Mouse (Mus musculus): ENCODE results near the gene Hsd17b7. TPM values are rescaled to one million over a fixed set of nuclear protein-coding genes. Genes with fewer than 3 reads are reported as not detected.
A peak's percentile ranks its signal among the peaks of the same experiment; 100 is the strongest.

Hsd17b7 gene
- polyA plus RNA-seq, 1 experiment from 2014 or later = 11.8 TPM

DNA sequence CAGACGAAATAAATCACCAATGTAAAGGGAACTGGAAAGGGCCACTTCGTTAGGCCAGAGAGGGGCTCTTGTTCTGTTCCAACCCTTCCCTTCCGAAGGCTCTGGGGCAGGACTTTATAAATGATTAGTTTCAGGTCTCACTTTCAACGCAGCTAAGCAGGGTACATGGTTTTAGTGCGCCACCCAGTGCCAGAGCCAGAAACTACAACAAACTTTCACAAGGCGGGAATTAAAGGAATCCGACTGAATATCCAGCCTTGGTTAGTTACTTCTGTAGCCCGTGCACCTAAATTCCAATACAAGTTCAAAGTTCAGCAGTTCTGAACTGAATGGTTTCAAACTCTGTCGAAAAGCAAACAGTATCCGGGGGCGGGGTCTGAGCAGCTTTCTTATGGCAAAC is 49.8 kb downstream of the Hsd17b7 start:
- 7% methylated on average over 11 of the region's 11 CpGs for WGBS
- no peak overlapping the region; the same call in 1 of the 2 replicates for H3K4me2 ChIP-seq (replicated peaks; ENCODE audit: low read depth, low read length)
- no peaks in the 10 kb centered on the region for H3K36me3 ChIP-seq (ENCODE audit: insufficient read depth, low read length)
- no peak overlapping the region for H3K9ac ChIP-seq (replicated peaks; ENCODE audit: low read depth)
- TF ChIP-seq EP300 (IDR thresholded peaks at IDR 0.05) (no peak), CTCF (IDR thresholded peaks at IDR 0.05) (peak; percentile 90)
- ATAC-seq (peak; percentile 52; the same call in 1 of the 2 replicates), DNase-seq (ENCODE audit: low spot score) (peak; percentile 80)
- H3K4me1 ChIP-seq (ENCODE audit: insufficient read depth, low read depth, low read length) = no peaks in the 10 kb centered on the region; the same call in 1 of the 2 replicates
- H3K9me3 ChIP-seq (ENCODE audit: low read length) = no peaks in the 10 kb centered on the region
- H3K4me3 ChIP-seq (ENCODE audit: low read depth, low read length) = no peak overlapping the region
- H3K27ac ChIP-seq (ENCODE audit: low read length) = no peak overlapping the region
- H3K27me3 ChIP-seq (replicated peaks; ENCODE audit: insufficient read depth, low read length) = no peaks in the 10 kb centered on the region

DNA sequence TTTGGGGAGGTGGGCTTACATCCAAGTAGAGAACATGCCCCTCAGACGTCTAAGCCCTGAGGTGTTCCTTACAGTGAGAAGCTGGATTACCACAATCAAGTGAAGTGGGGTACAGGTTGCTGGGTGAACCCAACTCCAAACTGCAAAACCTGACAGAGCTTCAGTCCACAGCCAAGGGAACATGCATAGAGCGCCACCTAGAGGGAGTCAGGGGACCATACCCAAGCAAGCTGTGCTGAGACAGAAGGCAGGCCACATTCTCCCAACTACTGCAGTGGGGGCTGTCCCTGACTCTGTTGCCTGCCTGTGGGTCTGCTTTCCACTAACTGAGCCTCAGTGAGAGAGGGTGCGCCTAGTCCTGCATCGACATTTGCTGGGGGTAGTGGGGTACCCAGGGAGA is 51.0 kb downstream of the Hsd17b7 start:
- H3K4me2 ChIP-seq (replicated peaks; ENCODE audit: low read depth, low read length) = no peak overlapping the region
- DNase-seq (ENCODE audit: low spot score) = peak; percentile 81

DNA sequence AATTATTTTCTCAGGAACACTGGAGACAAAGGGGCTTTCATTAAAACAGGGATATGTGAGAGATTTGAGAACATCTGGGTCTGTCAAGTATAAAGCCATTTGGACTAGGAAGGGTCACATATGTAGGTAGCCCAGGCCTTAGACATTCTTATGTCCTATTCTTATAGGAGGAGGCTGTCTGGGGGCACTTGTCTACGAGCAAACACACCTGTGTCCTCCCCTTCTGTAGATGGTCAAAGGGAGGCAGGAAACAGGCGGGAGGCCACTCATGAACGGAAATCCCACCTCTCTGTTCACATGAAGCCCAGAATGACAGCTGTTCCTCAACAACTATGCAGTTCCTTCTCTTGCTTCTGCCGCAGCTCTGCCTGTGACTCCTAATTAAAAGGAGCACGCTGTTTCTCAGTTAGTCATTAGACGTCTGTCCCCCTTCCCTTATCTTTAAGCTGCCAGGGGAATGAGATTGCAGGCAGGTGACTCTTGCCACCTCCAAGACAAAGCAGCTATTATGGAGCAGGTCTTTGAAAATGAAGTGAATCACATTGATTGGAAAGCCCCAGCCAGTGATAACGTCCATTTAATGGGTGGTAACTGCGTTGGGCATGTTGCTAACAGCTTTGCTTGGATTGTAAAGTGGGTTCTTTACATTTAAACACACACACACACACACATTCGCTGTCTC is 51.8 kb downstream of the Hsd17b7 start:
- H3K9me3 ChIP-seq (ENCODE audit: low read length) = no peaks in the 10 kb centered on the region
- ATAC-seq = no peak
- WGBS = 36% methylated on average over 9 of the region's 9 CpGs
- no peak overlapping the region for H3K27ac ChIP-seq (ENCODE audit: low read length)
- no peaks in the 10 kb centered on the region for H3K36me3 ChIP-seq (ENCODE audit: insufficient read depth, low read length)
- TF ChIP-seq EP300 (IDR thresholded peaks at IDR 0.05) (no peak), CTCF (IDR thresholded peaks at IDR 0.05) (no peak)
- DNase-seq (ENCODE audit: low spot score) = no peak
- no peak overlapping the region for H3K4me2 ChIP-seq (replicated peaks; ENCODE audit: low read depth, low read length)
- H3K9ac ChIP-seq (replicated peaks; ENCODE audit: low read depth) = no peak overlapping the region
- no peaks in the 10 kb centered on the region for H3K27me3 ChIP-seq (replicated peaks; ENCODE audit: insufficient read depth, low read length)
- H3K4me1 ChIP-seq (ENCODE audit: insufficient read depth, low read depth, low read length) = no peaks in the 10 kb centered on the region; the same call in 1 of the 2 replicates
- H3K4me3 ChIP-seq (ENCODE audit: low read depth, low read length) = no peak overlapping the region

More for the DNA sequence above, 51.0 kb downstream of the Hsd17b7 start:
- ATAC-seq = peak; percentile 75
- Histone ChIP-seq H3K36me3 (ENCODE audit: insufficient read depth, low read length) (no peaks in the 10 kb centered on the region), H3K4me1 (ENCODE audit: insufficient read depth, low read depth, low read length) (no peaks in the 10 kb centered on the region; the same call in 1 of the 2 replicates), H3K27me3 (replicated peaks; ENCODE audit: insufficient read depth, low read length) (no peaks in the 10 kb centered on the region), H3K9ac (replicated peaks; ENCODE audit: low read depth) (no peak overlapping the region), H3K4me3 (ENCODE audit: low read depth, low read length) (no peak overlapping the region), H3K27ac (ENCODE audit: low read length) (no peak overlapping the region), H3K9me3 (ENCODE audit: low read length) (no peaks in the 10 kb centered on the region)
- TF ChIP-seq EP300 (IDR thresholded peaks at IDR 0.05) = no peak
- peak; percentile 96 for TF ChIP-seq CTCF (IDR thresholded peaks at IDR 0.05)
- 34% methylated on average over 4 of the region's 4 CpGs for WGBS

DNA sequence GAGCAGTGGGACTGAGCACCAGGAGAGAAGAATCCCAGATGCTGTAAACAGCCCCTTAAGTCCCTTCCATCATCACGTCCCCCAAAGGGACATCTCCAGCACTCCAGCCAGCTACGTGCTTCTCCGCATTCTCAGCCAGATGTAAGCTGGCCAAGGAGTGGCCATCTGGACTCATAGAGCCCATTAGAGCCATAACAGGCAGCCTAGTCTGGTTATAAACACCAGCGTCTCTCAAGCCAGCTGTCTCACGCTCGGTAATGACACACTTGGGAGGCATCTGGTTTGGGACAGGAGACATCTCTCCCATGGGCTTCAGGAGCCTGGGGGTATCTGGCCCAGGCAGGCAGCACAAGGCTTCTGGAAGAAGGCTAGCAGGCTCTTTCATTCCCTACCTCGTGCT is 52.4 kb downstream of the Hsd17b7 start:
- Histone ChIP-seq H3K9me3 (ENCODE audit: low read length) (no peaks in the 10 kb centered on the region), H3K27me3 (replicated peaks; ENCODE audit: insufficient read depth, low read length) (no peaks in the 10 kb centered on the region), H3K4me2 (replicated peaks; ENCODE audit: low read depth, low read length) (no peak overlapping the region), H3K36me3 (ENCODE audit: insufficient read depth, low read length) (no peaks in the 10 kb centered on the region), H3K4me3 (ENCODE audit: low read depth, low read length) (no peak overlapping the region), H3K9ac (replicated peaks; ENCODE audit: low read depth) (no peak overlapping the region), H3K27ac (ENCODE audit: low read length) (no peak overlapping the region), H3K4me1 (ENCODE audit: insufficient read depth, low read depth, low read length) (no peaks in the 10 kb centered on the region; the same call in 1 of the 2 replicates)
- TF ChIP-seq CTCF (IDR thresholded peaks at IDR 0.05) = no peak
- TF ChIP-seq EP300 (IDR thresholded peaks at IDR 0.05) = no peak
- DNase-seq (ENCODE audit: low spot score) = peak; percentile 30
- peak; percentile 46 for ATAC-seq
- WGBS = 33% methylated on average over 7 of the region's 7 CpGs

DNA sequence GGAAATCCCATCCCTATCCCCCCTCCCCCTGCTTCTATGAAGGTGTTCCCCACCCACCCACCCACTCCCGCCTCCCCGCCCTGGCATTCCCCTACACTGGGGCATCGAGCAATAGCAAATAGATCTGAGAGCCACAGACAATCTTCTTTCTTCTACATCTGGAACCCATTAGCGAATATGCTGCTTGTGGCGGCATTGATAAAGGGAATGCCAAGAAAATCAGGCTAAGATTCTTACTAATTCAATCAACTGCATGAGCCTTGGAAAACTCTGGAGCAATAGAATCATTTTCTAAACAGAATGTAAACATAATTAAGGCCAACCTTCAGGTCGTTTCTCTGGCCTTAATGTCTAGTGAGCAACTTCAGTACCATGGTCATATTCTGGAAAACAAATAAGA is 57.5 kb downstream of the Hsd17b7 start:
- no peaks in the 10 kb centered on the region for H3K36me3 ChIP-seq (ENCODE audit: insufficient read depth, low read length)
- no peaks in the 10 kb centered on the region for H3K9me3 ChIP-seq (ENCODE audit: low read length)
- no peak overlapping the region for H3K4me3 ChIP-seq (ENCODE audit: low read depth, low read length)
- no peak for ATAC-seq
- 65% methylated on average over 6 of the region's 6 CpGs for WGBS
- H3K9ac ChIP-seq (replicated peaks; ENCODE audit: low read depth) = no peak overlapping the region
- H3K27me3 ChIP-seq (replicated peaks; ENCODE audit: insufficient read depth, low read length) = no peaks in the 10 kb centered on the region
- no peak for TF ChIP-seq EP300 (IDR thresholded peaks at IDR 0.05)
- no peak for TF ChIP-seq CTCF (IDR thresholded peaks at IDR 0.05)
- no peak overlapping the region for H3K27ac ChIP-seq (ENCODE audit: low read length)
- no peak for DNase-seq (ENCODE audit: low spot score)
- H3K4me2 ChIP-seq (replicated peaks; ENCODE audit: low read depth, low read length) = no peak overlapping the region
- H3K4me1 ChIP-seq (ENCODE audit: insufficient read depth, low read depth, low read length) = no peaks in the 10 kb centered on the region

DNA sequence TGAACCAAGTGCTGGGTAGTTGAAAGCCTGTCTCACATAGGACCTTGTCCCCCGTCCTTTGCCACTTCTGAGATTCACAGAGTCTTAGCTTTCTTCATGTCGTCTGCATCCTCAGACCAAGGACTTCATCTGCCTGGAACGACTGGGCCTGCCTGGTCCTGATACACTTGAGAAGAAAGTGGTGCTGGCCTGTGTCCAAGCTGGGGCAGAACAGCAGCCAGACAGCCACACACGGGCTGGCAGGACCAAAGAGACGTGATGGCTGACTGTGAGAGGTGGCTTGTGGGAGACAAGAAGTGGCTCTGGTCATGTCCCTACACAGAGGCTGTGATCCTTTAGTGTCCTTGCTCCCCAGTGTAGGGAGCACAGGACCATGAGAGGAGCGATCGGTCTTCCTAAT is 58.3 kb downstream of the Hsd17b7 start:
- no peak for TF ChIP-seq EP300 (IDR thresholded peaks at IDR 0.05)
- no peak for TF ChIP-seq CTCF (IDR thresholded peaks at IDR 0.05)
- no peaks in the 10 kb centered on the region for H3K27me3 ChIP-seq (replicated peaks; ENCODE audit: insufficient read depth, low read length)
- H3K4me1 ChIP-seq (ENCODE audit: insufficient read depth, low read depth, low read length) = no peaks in the 10 kb centered on the region
- no peaks in the 10 kb centered on the region for H3K36me3 ChIP-seq (ENCODE audit: insufficient read depth, low read length)
- H3K9ac ChIP-seq (replicated peaks; ENCODE audit: low read depth) = no peak overlapping the region
- no peak overlapping the region for H3K4me3 ChIP-seq (ENCODE audit: low read depth, low read length)
- ATAC-seq = no peak; the same call in 1 of the 2 replicates
- no peak overlapping the region for H3K4me2 ChIP-seq (replicated peaks; ENCODE audit: low read depth, low read length)
- H3K27ac ChIP-seq (ENCODE audit: low read length) = no peak overlapping the region
- WGBS = 61% methylated on average over 7 of the region's 7 CpGs
- no peaks in the 10 kb centered on the region for H3K9me3 ChIP-seq (ENCODE audit: low read length)
- DNase-seq (ENCODE audit: low spot score) = no peak

Data from lung, postnatal 0 days (tissue).